Mouse (Mus musculus): ENCODE results near the gene Gm9844. TPM values are rescaled to one million over a fixed set of nuclear protein-coding genes. Genes with fewer than 3 reads are reported as not detected.
"Not testable (repeated sequence)": the region's sequence is repeated elsewhere in the genome, so short reads cannot be mapped to it uniquely, and the experiment has no call there.

Gene Gm9844
- polyA plus RNA-seq, 1 experiment from 2014 or later = 16.7 TPM

DNA sequence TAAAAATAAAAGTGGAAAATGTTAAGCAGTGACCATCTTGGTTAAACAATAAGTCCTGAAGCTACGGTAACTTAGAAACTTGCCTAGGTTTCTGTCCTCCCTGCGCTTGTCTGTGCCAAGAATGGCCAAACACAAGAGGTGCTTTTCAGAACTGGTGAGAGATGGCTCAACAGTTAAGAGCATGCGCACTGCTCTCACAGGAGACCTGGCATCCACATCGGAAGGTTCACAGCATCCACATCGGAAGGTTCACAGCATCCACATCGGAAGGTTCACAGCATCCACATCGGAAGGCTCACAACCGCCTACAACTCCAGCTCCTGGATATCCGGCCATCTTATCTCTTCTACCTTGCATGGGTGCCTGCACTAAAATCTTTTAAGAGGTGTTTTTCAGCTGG, 16.8 kb upstream of the Gm9844 start:
- Histone ChIP-seq H3K4me2 (ENCODE audit: low read length) (no peak overlapping the region), H3K36me3 (ENCODE audit: control insufficient read depth, insufficient read depth, low read length) (no peaks in the 10 kb centered on the region), H3K4me3 (ENCODE audit: low read depth, low read length) (no peak overlapping the region), H3K9ac (ENCODE audit: low read length) (no peak overlapping the region), H3K4me1 (replicated peaks; ENCODE audit: control insufficient read depth, insufficient read depth, low read length) (no peaks in the 10 kb centered on the region), H3K27me3 (replicated peaks; ENCODE audit: control insufficient read depth, insufficient read depth, low read length) (no peaks in the 10 kb centered on the region), H3K27ac (ENCODE audit: low read depth) (no peak overlapping the region), H3K9me3 (ENCODE audit: control insufficient read depth, low read length) (no peaks in the 10 kb centered on the region)
- no peak for ATAC-seq (replicated peaks; ENCODE audit: low FRiP score, low TSS enrichment, low read depth)
- no peak for DNase-seq (ENCODE audit: low spot score)
- WGBS = 78% methylated on average over 9 of the region's 9 CpGs

DNA sequence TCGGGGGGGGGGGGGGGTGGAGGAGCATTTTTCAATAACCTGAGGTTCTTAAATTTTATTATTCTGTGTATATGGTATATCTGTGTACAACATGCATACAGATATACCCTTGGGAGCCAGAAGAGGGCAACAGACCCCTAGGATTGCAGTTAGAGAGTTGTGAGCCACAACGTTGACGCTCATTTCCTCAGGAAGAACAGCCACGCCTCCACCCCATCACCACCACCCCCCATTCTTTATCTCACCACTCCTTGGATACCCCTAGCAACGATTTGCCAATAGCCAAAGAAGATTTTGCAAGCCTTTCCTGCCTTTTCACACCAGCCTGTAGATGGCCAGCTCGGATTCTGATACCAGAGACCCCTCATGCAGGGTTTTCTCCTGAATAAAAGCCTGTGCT, 16.3 kb upstream of the Gm9844 start:
- 4% methylated on average over 6 of the region's 6 CpGs for WGBS
- Histone ChIP-seq H3K27ac (ENCODE audit: low read depth) (no peak overlapping the region), H3K4me1 (replicated peaks; ENCODE audit: control insufficient read depth, insufficient read depth, low read length) (no peaks in the 10 kb centered on the region), H3K36me3 (ENCODE audit: control insufficient read depth, insufficient read depth, low read length) (no peaks in the 10 kb centered on the region), H3K27me3 (replicated peaks; ENCODE audit: control insufficient read depth, insufficient read depth, low read length) (no peaks in the 10 kb centered on the region), H3K9ac (ENCODE audit: low read length) (no peak overlapping the region), H3K4me2 (ENCODE audit: low read length) (no peak overlapping the region), H3K9me3 (ENCODE audit: control insufficient read depth, low read length) (no peaks in the 10 kb centered on the region), H3K4me3 (ENCODE audit: low read depth, low read length) (no peak overlapping the region)
- ATAC-seq (replicated peaks; ENCODE audit: low FRiP score, low TSS enrichment, low read depth) (0 out of 2 replicates have a peak, but pooled peaks have one; percentile 50), DNase-seq (ENCODE audit: low spot score) (no peak)

DNA sequence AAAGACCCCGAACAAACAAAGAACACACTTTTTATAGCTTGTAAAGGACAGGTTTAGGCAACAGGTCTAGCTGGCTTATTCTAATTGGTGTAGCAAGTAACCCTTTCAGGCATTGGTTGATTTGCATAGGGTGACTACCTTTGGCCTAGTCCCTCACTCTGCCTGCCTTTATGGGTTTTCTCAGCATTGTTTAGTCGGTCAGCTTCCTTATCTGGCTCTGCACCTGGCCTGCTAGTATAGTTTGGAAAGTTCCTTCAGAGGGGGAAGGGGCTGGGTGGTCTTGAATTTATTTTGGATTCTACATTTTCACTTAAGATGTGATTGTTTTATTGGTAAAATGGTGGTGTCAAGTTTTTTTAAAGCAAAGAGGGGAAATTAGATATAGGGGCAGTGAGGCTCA, 15.4 kb upstream of the Gm9844 start:
- H3K9ac ChIP-seq (ENCODE audit: low read length); ATAC-seq (replicated peaks; ENCODE audit: low FRiP score, low TSS enrichment, low read depth); H3K4me2 ChIP-seq (ENCODE audit: low read length); H3K27ac ChIP-seq (ENCODE audit: low read depth); H3K4me1 ChIP-seq (replicated peaks; ENCODE audit: control insufficient read depth, insufficient read depth, low read length); H3K9me3 ChIP-seq (ENCODE audit: control insufficient read depth, low read length); H3K36me3 ChIP-seq (ENCODE audit: control insufficient read depth, insufficient read depth, low read length); H3K4me3 ChIP-seq (ENCODE audit: low read depth, low read length); H3K27me3 ChIP-seq (replicated peaks; ENCODE audit: control insufficient read depth, insufficient read depth, low read length); DNase-seq (ENCODE audit: low spot score): not testable (repeated sequence)
- WGBS = 36% methylated on average over 2 of the region's 2 CpGs

DNA sequence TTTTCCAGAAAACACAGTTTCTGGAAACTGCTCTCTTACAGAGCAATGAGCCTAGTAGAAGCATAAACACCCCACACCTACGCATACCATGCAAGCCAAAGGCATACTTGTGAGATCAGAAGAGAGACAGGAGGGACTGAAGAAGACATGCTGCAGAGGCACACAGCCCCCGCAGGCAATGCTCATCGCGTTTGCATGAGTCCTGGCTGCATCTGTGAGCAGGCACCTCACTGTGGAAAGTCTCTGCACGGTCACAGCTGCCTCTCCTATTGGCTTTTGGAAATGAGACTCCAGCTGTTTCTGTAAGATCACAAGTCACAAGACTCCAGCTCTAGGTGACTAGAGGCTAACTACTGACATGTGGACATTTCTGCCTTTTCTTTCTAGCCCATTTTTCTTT, 11.9 kb upstream of the Gm9844 start:
- DNase-seq (ENCODE audit: low spot score) = no peak

DNA sequence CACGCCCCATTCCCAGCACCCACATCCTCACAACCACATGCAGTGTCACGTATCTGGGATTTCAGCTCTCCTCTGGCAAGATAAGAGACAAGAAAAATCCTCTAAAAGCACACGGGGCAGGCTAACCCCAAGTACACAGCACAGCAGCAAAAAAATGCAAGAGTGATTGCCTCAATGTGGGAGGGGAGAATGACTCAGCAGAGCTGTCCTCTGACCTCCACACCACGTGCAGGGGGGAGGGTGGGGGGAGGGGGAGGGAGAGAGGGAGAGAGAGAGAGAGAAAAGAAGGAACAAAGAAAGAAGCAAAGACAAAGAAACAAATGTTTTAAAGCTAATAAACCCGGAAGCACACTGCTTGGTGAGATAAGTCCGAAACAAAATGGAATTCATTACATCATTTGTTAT, 11.1 kb upstream of the Gm9844 start:
- Histone ChIP-seq H3K36me3 (ENCODE audit: control insufficient read depth, insufficient read depth, low read length) (no peaks in the 10 kb centered on the region), H3K4me3 (ENCODE audit: low read depth, low read length) (no peak overlapping the region), H3K4me1 (replicated peaks; ENCODE audit: control insufficient read depth, insufficient read depth, low read length) (no peaks in the 10 kb centered on the region), H3K9ac (ENCODE audit: low read length) (no peak overlapping the region), H3K27ac (ENCODE audit: low read depth) (no peak overlapping the region), H3K27me3 (replicated peaks; ENCODE audit: control insufficient read depth, insufficient read depth, low read length) (no peaks in the 10 kb centered on the region), H3K9me3 (ENCODE audit: control insufficient read depth, low read length) (no peaks in the 10 kb centered on the region), H3K4me2 (ENCODE audit: low read length) (no peak overlapping the region)
- 24% methylated on average over 6 of the region's 6 CpGs for WGBS
- peak; percentile 56; the same call in 1 of the 2 replicates for ATAC-seq (replicated peaks; ENCODE audit: low FRiP score, low TSS enrichment, low read depth)
- peak; percentile 63 for DNase-seq (ENCODE audit: low spot score)

More for the DNA sequence above, 11.9 kb upstream of the Gm9844 start:
- no peaks in the 10 kb centered on the region for H3K36me3 ChIP-seq (ENCODE audit: control insufficient read depth, insufficient read depth, low read length)
- ATAC-seq (replicated peaks; ENCODE audit: low FRiP score, low TSS enrichment, low read depth) = no peak
- no peaks in the 10 kb centered on the region for H3K4me1 ChIP-seq (replicated peaks; ENCODE audit: control insufficient read depth, insufficient read depth, low read length)
- H3K9me3 ChIP-seq (ENCODE audit: control insufficient read depth, low read length) = no peaks in the 10 kb centered on the region
- H3K4me3 ChIP-seq (ENCODE audit: low read depth, low read length) = no peak overlapping the region
- 7% methylated on average over 5 of the region's 5 CpGs for WGBS
- no peaks in the 10 kb centered on the region for H3K27me3 ChIP-seq (replicated peaks; ENCODE audit: control insufficient read depth, insufficient read depth, low read length)
- H3K27ac ChIP-seq (ENCODE audit: low read depth) = no peak overlapping the region
- H3K9ac ChIP-seq (ENCODE audit: low read length) = no peak overlapping the region
- H3K4me2 ChIP-seq (ENCODE audit: low read length) = no peak overlapping the region

DNA sequence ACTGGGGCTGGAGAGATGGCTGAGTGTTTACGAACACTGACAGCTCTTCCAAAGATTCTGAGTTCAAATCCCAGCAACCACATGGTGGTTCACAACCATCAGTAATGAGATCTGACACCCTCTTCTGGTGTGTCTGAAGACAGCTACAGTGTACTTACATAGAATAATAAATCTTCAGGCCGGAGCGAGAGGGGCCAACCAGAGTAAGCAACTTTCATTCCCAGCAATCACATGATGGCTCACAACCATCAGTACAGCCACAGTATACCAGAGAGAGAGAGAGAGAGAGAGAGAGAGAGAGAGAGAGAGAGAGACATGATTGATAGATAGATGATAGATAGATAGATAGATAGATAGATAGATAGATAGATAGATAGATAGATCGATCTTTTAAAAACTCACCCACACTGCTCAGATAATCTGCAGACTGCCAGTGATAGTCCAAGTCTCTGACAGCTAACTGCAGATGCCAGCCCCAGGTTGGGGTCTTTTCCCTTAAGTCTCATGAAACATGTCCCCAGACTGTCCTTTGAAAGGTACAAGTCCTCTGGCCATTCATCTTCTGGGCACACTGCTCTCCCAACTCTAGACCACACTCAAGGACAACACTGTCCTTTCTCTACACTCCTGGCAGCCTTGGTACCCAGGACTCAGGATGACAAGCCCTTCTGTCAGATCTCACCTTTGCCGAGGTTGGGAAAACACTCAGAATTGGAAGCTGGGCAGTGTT, 10.3 kb upstream of the Gm9844 start:
- Histone ChIP-seq H3K9ac (ENCODE audit: low read length) (no peak overlapping the region), H3K27ac (ENCODE audit: low read depth) (no peak overlapping the region), H3K9me3 (ENCODE audit: control insufficient read depth, low read length) (no peaks in the 10 kb centered on the region), H3K4me3 (ENCODE audit: low read depth, low read length) (no peak overlapping the region), H3K4me2 (ENCODE audit: low read length) (no peak overlapping the region), H3K27me3 (replicated peaks; ENCODE audit: control insufficient read depth, insufficient read depth, low read length) (no peaks in the 10 kb centered on the region), H3K36me3 (ENCODE audit: control insufficient read depth, insufficient read depth, low read length) (no peaks in the 10 kb centered on the region), H3K4me1 (replicated peaks; ENCODE audit: control insufficient read depth, insufficient read depth, low read length) (no peaks in the 10 kb centered on the region)
- ATAC-seq (replicated peaks; ENCODE audit: low FRiP score, low TSS enrichment, low read depth) (no peak), DNase-seq (ENCODE audit: low spot score) (no peak)
- WGBS = 77% methylated on average over 5 of the region's 5 CpGs

DNA sequence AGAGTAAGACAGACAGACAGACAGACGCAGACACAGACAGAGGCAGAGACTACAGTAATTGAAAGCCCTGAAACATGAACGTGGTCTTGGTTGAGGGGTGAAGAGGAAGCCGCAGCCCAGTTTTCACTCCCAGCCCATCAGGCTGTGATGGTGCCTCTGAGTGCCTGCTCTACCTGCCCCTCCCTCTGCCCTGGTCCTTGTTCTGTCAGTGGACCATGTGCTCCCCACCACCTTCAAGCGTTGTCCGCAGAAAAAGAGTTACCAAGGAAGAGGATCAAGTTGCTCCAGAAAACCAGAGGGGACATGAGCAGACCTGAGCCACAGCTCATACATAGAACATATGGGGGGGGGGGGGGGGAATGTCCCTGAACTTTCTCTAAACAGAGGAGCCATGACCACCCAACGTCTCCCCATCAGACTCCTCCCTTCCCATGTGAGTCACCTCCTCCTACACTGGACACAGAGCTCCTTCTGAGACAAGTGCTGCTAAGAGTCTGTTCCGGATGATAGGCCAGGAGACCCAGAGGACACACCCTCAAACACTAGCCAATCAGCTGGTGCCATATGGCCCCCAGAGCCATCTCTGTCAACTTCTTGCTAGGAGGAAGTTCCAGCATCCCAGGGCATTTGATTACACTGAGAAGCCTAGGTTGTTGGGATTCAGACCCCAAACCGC, 9.3 kb upstream of the Gm9844 start:
- H3K4me3 ChIP-seq (ENCODE audit: low read depth, low read length) = no peak overlapping the region
- H3K27me3 ChIP-seq (replicated peaks; ENCODE audit: control insufficient read depth, insufficient read depth, low read length) = no peaks in the 10 kb centered on the region
- H3K4me1 ChIP-seq (replicated peaks; ENCODE audit: control insufficient read depth, insufficient read depth, low read length) = no peaks in the 10 kb centered on the region
- H3K9ac ChIP-seq (ENCODE audit: low read length) = no peak overlapping the region
- no peak overlapping the region for H3K4me2 ChIP-seq (ENCODE audit: low read length)
- H3K36me3 ChIP-seq (ENCODE audit: control insufficient read depth, insufficient read depth, low read length) = no peaks in the 10 kb centered on the region
- no peak for DNase-seq (ENCODE audit: low spot score)
- 74% methylated on average over 8 of the region's 8 CpGs for WGBS
- no peak; the same call in 1 of the 2 replicates for ATAC-seq (replicated peaks; ENCODE audit: low FRiP score, low TSS enrichment, low read depth)
- no peaks in the 10 kb centered on the region for H3K9me3 ChIP-seq (ENCODE audit: control insufficient read depth, low read length)
- no peak overlapping the region for H3K27ac ChIP-seq (ENCODE audit: low read depth)

DNA sequence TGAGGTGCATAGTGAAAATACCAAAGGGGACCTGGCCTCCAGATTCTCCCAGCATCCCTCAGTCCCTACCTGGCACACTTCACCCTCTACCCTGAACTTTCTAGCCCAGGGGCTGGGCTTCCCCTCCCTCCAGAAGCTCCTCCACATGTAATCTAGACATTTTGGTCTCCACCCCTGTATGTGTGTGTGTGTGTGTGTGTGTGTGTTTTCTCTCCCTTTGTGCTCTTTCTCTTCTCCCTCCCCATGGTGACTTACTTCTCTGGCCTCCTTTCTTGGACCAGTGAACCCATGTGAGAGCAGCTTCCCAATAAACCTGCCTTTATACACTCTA, 8.8 kb upstream of the Gm9844 start:
- H3K27ac ChIP-seq (ENCODE audit: low read depth) = no peak overlapping the region
- ATAC-seq (replicated peaks; ENCODE audit: low FRiP score, low TSS enrichment, low read depth) (no peak), DNase-seq (ENCODE audit: low spot score) (no peak)
- H3K4me3 ChIP-seq (ENCODE audit: low read depth, low read length) = no peak overlapping the region
- H3K4me1 ChIP-seq (replicated peaks; ENCODE audit: control insufficient read depth, insufficient read depth, low read length) = no peaks in the 10 kb centered on the region
- no peaks in the 10 kb centered on the region for H3K9me3 ChIP-seq (ENCODE audit: control insufficient read depth, low read length)
- no peaks in the 10 kb centered on the region for H3K27me3 ChIP-seq (replicated peaks; ENCODE audit: control insufficient read depth, insufficient read depth, low read length)
- no peak overlapping the region for H3K9ac ChIP-seq (ENCODE audit: low read length)
- H3K4me2 ChIP-seq (ENCODE audit: low read length) = no peak overlapping the region
- no peaks in the 10 kb centered on the region for H3K36me3 ChIP-seq (ENCODE audit: control insufficient read depth, insufficient read depth, low read length)

DNA sequence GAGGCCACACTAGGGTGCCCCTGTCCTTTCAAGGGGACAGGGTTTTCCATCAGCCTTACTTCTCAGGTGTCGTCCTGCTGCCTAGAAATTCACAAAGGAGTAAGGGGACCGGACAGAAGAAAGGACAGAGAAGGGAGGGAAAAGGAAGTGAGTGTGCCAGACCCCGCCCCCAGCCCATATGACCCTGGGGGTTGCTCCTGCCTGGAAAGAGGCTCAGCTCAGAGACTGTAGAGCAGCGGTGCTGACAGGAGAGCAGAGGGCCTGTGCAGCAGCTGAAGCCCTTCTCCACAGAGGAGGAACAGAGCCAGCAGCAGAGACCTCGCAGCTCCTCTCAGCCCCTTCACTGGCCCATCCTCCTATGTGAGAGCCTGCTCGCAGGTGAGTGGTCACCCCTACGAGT, 8.3 kb upstream of the Gm9844 start:
- Histone ChIP-seq H3K9ac (ENCODE audit: low read length) (no peak overlapping the region), H3K4me1 (replicated peaks; ENCODE audit: control insufficient read depth, insufficient read depth, low read length) (no peaks in the 10 kb centered on the region), H3K36me3 (ENCODE audit: control insufficient read depth, insufficient read depth, low read length) (no peaks in the 10 kb centered on the region), H3K4me3 (ENCODE audit: low read depth, low read length) (no peak overlapping the region), H3K9me3 (ENCODE audit: control insufficient read depth, low read length) (no peaks in the 10 kb centered on the region), H3K27me3 (replicated peaks; ENCODE audit: control insufficient read depth, insufficient read depth, low read length) (no peaks in the 10 kb centered on the region), H3K4me2 (ENCODE audit: low read length) (no peak overlapping the region), H3K27ac (ENCODE audit: low read depth) (no peak overlapping the region)
- 35% methylated on average over 7 of the region's 7 CpGs for WGBS
- ATAC-seq (replicated peaks; ENCODE audit: low FRiP score, low TSS enrichment, low read depth) = no peak
- no peak for DNase-seq (ENCODE audit: low spot score)
